Mouse (Mus musculus): ENCODE measurements around the gene Tnrc18.
"Not testable (repeated sequence)": the region's sequence is repeated elsewhere in the genome, so short reads cannot be mapped to it uniquely, and the experiment has no call there.

Tnrc18 gene

GRCm38 (mm10) chr5:142817524-142818434, at the start of gene Tnrc18:
Tnrc18 (minus strand) TSS chr5:142817662.
- peak; percentile 99 for DNase-seq (ENCODE audit: low spot score in 2 of 2)

GRCm38 (mm10) chr5:142857763-142858229, 40.3 kb upstream of the Tnrc18 start:
- DNase-seq (ENCODE audit: low spot score in 2 of 2), result no peak

GRCm38 (mm10) chr5:142856408-142856807, 38.9 kb upstream of the Tnrc18 start:
- no peak for DNase-seq (ENCODE audit: low spot score in 2 of 2)

GRCm38 (mm10) chr5:142854877-142855276, 37.4 kb upstream of the Tnrc18 start:
- DNase-seq (ENCODE audit: low spot score in 2 of 2), result peak in 1 of 2 experiments; percentile 42

- DNase-seq (ENCODE audit: low spot score in 2 of 2), result no peak
Observed at GRCm38 (mm10) chr5:142853585-142853984, 36.1 kb upstream of the Tnrc18 start.

- no peak for DNase-seq (ENCODE audit: low spot score in 2 of 2)
Observed at GRCm38 (mm10) chr5:142851681-142852049, 34.2 kb upstream of the Tnrc18 start.

GRCm38 (mm10) chr5:142850916-142851680, 33.6 kb upstream of the Tnrc18 start:
- DNase-seq (ENCODE audit: low spot score in 2 of 2), result no peak

- no peak for DNase-seq (ENCODE audit: low spot score in 2 of 2)
Observed at GRCm38 (mm10) chr5:142850476-142850875, 33.0 kb upstream of the Tnrc18 start.

- DNase-seq (ENCODE audit: low spot score in 2 of 2), result no peak
Observed at GRCm38 (mm10) chr5:142848911-142849310, 31.4 kb upstream of the Tnrc18 start.

GRCm38 (mm10) chr5:142848149-142848548, 30.7 kb upstream of the Tnrc18 start:
- DNase-seq (ENCODE audit: low spot score in 2 of 2), result no peak

- no peak for DNase-seq (ENCODE audit: low spot score in 2 of 2)
Observed at GRCm38 (mm10) chr5:142844467-142844866, 27.0 kb upstream of the Tnrc18 start.

- DNase-seq (ENCODE audit: low spot score in 2 of 2), result no peak
Observed at GRCm38 (mm10) chr5:142842137-142842642, 24.7 kb upstream of the Tnrc18 start.

GRCm38 (mm10) chr5:142841372-142842136, 24.1 kb upstream of the Tnrc18 start:
- DNase-seq (ENCODE audit: low spot score in 2 of 2), result no peak

GRCm38 (mm10) chr5:142837427-142837826, 20.0 kb upstream of the Tnrc18 start:
- not testable (repeated sequence) for DNase-seq (ENCODE audit: low spot score in 2 of 2)

GRCm38 (mm10) chr5:142836891-142837290, 19.4 kb upstream of the Tnrc18 start:
- DNase-seq (ENCODE audit: low spot score in 2 of 2), result no peak

GRCm38 (mm10) chr5:142833646-142834438, 16.4 kb upstream of the Tnrc18 start:
- no peak for DNase-seq (ENCODE audit: low spot score in 2 of 2)

GRCm38 (mm10) chr5:142826131-142826530, 8.7 kb upstream of the Tnrc18 start:
- no peak for DNase-seq (ENCODE audit: low spot score in 2 of 2)

- no peak for DNase-seq (ENCODE audit: low spot score in 2 of 2)
Observed at GRCm38 (mm10) chr5:142825665-142826064, 8.2 kb upstream of the Tnrc18 start.

GRCm38 (mm10) chr5:142824091-142824490, 6.6 kb upstream of the Tnrc18 start:
- DNase-seq (ENCODE audit: low spot score in 2 of 2), result no peak

Measured in frontal cortex, postnatal 25 days (tissue).